Mouse (Mus musculus) large intestine, adult 2 months (tissue): ENCODE measurements around the gene Lpar2. TPM values are rescaled to one million over a fixed set of nuclear protein-coding genes. Genes with fewer than 3 reads are reported as not detected.

Experiments
- DNase-seq: peaks from one replicate; pipeline ENCODE4 v3.0.0-alpha.2; 2012; ENCODE audit warnings: low read depth, low spot score
- WGBS: fragments of 180-500 bp; shearing (Covaris S2); methylation state at CpG from one replicate; pipeline ENCODE4 v1.1.7; 2018; 5-methylcytosine and 5-hydroxymethylcytosine counted together
- polyA plus RNA-seq: library from polyadenylated mRNA; depleted of rRNA; stranded (reverse); fragments of >200 nt; gene quantifications from 2 replicates; pipeline ENCODE4 v1.2.3, GENCODE M21; 2012; rRNA removed

The Lpar2 gene
- 1.1 and 2.0 TPM in 2 replicates for polyA plus RNA-seq

DNA sequence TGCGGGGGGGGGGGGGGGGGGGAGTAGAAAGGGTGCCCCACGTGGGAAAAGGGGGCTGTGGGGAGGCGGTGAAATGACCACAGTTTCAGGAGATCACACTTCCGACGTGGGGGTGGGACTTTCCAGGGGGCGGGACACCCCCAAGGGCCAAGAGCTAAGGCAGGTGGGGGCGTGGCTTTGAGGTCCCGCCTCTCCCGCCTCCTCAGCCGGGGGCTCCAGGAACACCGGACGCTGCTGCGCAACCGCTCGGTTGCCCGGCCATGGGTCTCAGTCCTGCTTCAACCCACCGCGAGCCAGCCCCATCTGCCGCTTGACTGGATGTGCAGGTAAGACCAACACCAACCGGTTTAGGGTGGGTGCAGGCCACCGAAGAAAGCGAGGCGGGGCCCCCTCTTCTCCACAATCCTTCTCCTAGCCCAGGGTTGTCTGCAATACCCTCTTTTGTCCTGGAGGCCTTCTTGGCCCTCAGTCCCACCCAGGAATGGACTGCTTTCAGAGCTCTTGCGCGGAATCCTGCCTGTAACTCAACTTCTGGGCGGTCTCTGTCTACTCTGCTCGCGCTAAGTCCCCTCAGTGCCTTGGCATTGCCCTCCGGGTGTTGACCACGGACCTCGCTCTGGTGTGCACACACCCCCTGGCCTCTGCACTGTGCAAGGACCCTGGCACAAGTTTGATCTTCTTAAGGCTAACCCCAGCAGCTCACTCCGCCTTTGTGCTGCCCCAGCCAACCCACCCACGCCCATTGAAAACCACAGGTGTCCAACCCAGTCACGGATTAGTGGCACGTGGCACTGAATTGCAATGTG lies at the start of gene Lpar2:
TSS of gene Lpar2 (plus strand) at position 44 of the 806 bp plus-strand sequence.
- WGBS: 4% methylated on average over 30 of the region's 35 CpGs
- no peak for DNase-seq

- peak; percentile 97 for DNase-seq
- under 1% methylated on average over 41 of the region's 41 CpGs for WGBS
Measured at GRCm38 (mm10) chr8:69774503-69775148, 47.6 kb upstream of the Lpar2 start, which contains the start of gene Gm20422. Gene Gm20422, minus strand, starts transcription at chr8:69774886.

GRCm38 (mm10) chr8:69775149-69775534 lies 47.1 kb upstream of the Lpar2 start:
- WGBS: 44% methylated on average over 2 of the region's 2 CpGs
- no peak for DNase-seq

- WGBS: 64% methylated on average over 11 of the region's 12 CpGs
- DNase-seq: no peak
Measured at GRCm38 (mm10) chr8:69777111-69777510, 45.1 kb upstream of the Lpar2 start.

DNA sequence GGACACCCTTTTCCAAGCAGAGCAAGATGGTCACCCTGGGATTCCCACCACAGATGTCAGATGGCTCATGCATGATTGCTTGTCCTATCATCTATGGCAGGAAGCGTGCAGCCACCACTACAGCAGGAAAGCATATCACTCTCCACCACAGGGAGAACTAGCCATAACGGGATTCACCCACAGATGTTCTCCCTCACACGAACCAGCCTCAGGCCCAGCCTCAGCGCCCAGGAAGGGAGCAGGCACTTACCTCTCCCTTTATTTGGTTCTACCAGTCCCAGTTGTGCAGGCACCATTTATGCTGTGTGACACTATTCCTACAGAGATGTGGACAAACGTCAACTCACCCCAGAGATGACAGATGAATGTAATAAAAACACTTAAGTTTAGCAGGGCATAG lies 33.1 kb upstream of the Lpar2 start:
- DNase-seq: no peak
- WGBS: 87% methylated on average over 5 of the region's 5 CpGs

- no peak for DNase-seq
- WGBS: 60% methylated on average over 5 of the region's 5 CpGs
Measured at GRCm38 (mm10) chr8:69789731-69790130, 32.5 kb upstream of the Lpar2 start.

- WGBS: 20% methylated on average over 11 of the region's 11 CpGs
- no peak for DNase-seq
Measured at GRCm38 (mm10) chr8:69790364-69790763, 31.9 kb upstream of the Lpar2 start.

- WGBS: under 1% methylated on average over 38 of the region's 38 CpGs
- DNase-seq: peak; percentile 76
Measured at GRCm38 (mm10) chr8:69790773-69791367, 31.4 kb upstream of the Lpar2 start, which contains the start of the genes Atp13a1 and Zfp866. Gene Atp13a1, plus strand, starts transcription at chr8:69791163. Gene Zfp866, minus strand, starts transcription at chr8:69791178.

- WGBS: under 1% methylated on average over 48 of the region's 48 CpGs
- no peak for DNase-seq
Measured at GRCm38 (mm10) chr8:69791415-69792068, 30.7 kb upstream of the Lpar2 start.

GRCm38 (mm10) chr8:69793666-69794065 lies 28.6 kb upstream of the Lpar2 start:
- no peak for DNase-seq
- 91% methylated on average over 4 of the region's 4 CpGs for WGBS

DNA sequence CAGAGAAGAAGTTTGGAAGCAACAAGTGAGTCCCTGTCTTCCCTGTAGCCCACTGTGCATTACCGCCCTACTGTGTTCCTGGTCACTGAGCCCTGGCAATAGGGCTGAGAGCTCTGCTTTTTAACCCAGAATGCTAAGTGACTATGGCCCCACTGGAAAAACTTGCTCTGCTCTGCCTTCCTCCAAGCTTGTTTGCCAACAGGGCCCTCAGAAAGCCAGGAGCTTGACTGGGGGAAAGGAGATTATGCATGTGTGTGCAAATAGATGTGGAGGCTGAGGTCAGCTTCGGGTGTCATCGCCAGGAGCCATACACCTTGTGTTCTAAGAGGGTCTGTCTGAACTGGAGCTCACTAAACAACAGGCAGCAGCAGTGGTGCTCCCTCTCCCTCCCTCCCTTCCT lies 28.1 kb upstream of the Lpar2 start:
- no peak for DNase-seq
- WGBS: 89% methylated on average over 3 of the region's 3 CpGs

GRCm38 (mm10) chr8:69794901-69795300 lies 27.3 kb upstream of the Lpar2 start:
- DNase-seq: no peak
- 94% methylated on average over 6 of the region's 6 CpGs for WGBS

- no peak for DNase-seq
- WGBS: 95% methylated on average over 16 of the region's 16 CpGs
Measured at GRCm38 (mm10) chr8:69796721-69797345, 25.4 kb upstream of the Lpar2 start.

DNA sequence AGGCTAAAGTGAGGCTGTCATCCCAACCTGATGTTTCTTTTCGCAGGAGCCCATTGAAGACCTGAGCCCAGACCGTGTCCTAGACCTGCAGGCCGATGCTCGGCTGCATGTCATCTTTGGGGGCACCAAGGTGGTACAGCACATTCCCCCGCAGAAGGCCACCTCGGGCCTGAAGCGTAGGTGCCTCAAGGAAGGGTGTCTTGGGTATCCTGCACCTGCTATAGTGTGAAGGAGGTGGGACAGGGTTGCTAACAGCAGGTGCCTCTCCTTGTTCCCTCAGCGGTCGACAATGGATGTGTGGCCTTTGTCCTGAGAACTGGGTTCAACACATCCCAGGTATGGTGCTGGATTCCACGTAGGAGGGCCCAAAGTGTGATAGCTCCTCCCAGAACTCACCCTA lies 24.6 kb upstream of the Lpar2 start:
- 93% methylated on average over 10 of the region's 10 CpGs for WGBS
- no peak for DNase-seq

DNA sequence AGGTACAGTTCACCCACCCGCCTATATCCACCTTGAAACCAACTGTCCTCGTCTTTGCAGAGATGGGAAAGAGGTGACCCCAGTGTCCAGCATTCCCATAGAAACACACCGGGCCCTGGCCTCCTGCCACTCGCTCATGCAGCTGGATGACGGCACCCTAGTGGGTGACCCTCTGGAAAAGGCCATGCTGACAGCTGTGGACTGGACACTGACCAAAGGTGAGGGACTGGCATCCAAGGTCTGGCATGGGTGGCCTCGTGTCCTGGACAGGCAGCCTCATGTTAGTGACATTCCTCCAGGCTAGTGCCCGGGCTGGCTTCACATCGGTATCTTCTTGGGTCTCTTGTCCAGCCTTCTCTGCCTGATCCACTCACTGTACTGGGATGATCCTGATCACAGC lies 23.0 kb upstream of the Lpar2 start:
- WGBS: 93% methylated on average over 8 of the region's 8 CpGs
- DNase-seq: no peak

DNA sequence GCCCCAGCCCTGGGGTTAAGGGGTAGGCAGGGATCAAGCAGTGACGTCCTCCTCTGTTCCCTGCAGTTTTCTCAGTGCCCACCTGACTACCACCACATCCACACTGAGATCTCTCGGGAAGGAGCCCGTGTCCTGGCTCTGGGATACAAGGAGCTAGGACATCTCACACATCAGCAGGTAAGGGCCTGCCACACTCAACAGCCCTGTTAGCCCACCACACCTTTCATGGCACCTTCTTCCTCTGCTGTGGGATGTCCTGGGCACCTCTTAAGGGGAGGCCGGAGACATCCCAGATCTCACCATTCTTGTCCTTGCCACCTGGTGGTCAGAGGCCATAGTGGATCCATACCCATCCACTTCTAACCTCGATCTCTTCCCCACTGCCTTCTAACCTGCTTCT lies 22.3 kb upstream of the Lpar2 start:
- no peak for DNase-seq
- WGBS: 91% methylated on average over 5 of the region's 5 CpGs

- WGBS: 95% methylated on average over 4 of the region's 4 CpGs
- DNase-seq: no peak
Measured at GRCm38 (mm10) chr8:69801796-69802195, 20.4 kb upstream of the Lpar2 start.

DNA sequence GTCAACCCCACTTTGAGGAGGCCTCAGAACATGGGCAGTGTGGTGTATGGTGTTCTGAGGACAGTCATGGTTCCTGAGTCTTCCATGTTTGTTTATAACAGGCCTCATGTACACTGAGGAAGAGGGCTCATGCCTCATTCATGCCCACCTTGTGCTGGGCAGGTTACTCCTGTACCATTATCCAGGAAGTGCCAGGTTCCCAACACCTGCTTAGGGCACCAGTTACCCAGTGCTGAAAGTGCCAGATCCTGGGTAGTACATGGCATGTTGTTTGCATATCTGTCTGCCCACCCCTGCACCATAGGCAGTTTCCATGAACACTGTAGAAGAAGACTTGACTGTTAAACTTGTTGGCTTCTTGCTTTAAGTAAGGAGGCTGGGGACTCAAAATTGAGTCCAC lies 20.0 kb upstream of the Lpar2 start:
- no peak for DNase-seq

- no peak for DNase-seq
- 95% methylated on average over 7 of the region's 7 CpGs for WGBS
Measured at GRCm38 (mm10) chr8:69803366-69803765, 18.9 kb upstream of the Lpar2 start.

- WGBS: 91% methylated on average over 6 of the region's 6 CpGs
- no peak for DNase-seq
Measured at GRCm38 (mm10) chr8:69804537-69804936, 17.7 kb upstream of the Lpar2 start.
